Mouse (Mus musculus): ENCODE measurements around the gene Coq9.

DNA sequence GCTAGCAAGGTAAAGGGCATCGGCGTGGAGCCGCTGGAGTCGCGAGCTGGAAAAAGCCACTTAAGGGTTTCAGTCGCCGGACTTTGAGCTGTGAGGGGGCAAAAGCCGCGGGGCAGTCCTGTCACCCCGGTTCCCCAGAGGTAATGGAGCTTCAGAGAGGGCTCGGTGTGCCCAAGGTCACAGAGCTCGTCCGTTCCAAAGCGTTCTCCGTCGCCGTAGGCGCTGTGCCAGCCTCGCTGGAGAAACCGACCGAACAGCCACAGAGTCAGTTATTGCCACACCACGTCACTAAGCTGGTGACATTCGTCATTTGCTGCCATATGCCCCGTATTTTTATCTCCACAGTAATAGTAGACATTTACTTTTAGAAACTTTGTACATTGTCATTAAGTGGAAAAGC, 479 bp downstream of the Coq9 start:
- TF ChIP-seq POLR2A (IDR thresholded peaks at IDR 0.05; ENCODE audit: control insufficient read depth, extremely low read depth, insufficient read depth, low read length, poor library complexity) = no peak
- no peak for TF ChIP-seq CTCF (IDR thresholded peaks at IDR 0.05; ENCODE audit: borderline replicate concordance, control insufficient read depth, extremely low read depth, insufficient read depth, low read length, poor library complexity)

Data from thymus, adult 2 months (tissue).